Mouse (Mus musculus): ENCODE measurements at regions not wholly inside any gene's neighbourhood (a gene's known extent, or its start where the extent isn't known, plus 50 kb on each side); places are given as distances from the start of the nearest gene placed in this dataset.

DNA sequence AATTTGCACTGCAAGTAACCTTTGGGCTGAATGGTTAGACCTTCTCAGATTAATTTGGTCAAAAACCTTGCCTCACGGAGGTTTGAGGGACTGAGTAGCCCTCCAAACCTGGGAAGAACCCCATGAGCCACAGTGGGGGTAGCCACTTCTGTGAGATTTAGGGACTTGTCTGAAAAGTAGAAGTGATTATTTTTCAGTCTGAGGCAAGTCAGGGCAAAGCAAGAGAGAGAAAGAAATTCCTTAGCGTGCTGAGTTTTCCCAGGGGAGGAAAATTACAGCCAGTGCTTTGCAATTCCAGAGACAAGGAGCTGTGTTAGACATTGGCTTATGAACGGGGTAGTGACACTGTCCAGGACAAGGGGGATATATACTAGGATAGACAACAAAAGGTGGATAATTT, 1962.1 kb upstream of the Lrrc6 start:
- H3K27ac ChIP-seq (replicated peaks; ENCODE audit: low read depth, low read length), result no peak overlapping the region
- no peaks in the 10 kb centered on the region for H3K27me3 ChIP-seq (ENCODE audit: control insufficient read depth, insufficient read depth, low read length)
- no peaks in the 10 kb centered on the region for H3K9me3 ChIP-seq (ENCODE audit: control insufficient read depth, low read length)
- 70% methylated on average over 3 of the region's 3 CpGs for WGBS
- ATAC-seq (ENCODE audit: insufficient number of reproducible peaks, low FRiP score, low TSS enrichment, low read depth), result no peak
- no peak overlapping the region for H3K4me2 ChIP-seq (ENCODE audit: low read depth, severe bottlenecking)
- no peaks in the 10 kb centered on the region for H3K36me3 ChIP-seq (ENCODE audit: control insufficient read depth, insufficient read depth, low read length)
- H3K9ac ChIP-seq (ENCODE audit: low read length), result no peak overlapping the region
- no peak for DNase-seq (ENCODE audit: low spot score)
- no peaks in the 10 kb centered on the region for H3K4me1 ChIP-seq (ENCODE audit: control insufficient read depth, insufficient read depth, low read length)
- no peak overlapping the region for H3K4me3 ChIP-seq (ENCODE audit: low read depth, low read length)

DNA sequence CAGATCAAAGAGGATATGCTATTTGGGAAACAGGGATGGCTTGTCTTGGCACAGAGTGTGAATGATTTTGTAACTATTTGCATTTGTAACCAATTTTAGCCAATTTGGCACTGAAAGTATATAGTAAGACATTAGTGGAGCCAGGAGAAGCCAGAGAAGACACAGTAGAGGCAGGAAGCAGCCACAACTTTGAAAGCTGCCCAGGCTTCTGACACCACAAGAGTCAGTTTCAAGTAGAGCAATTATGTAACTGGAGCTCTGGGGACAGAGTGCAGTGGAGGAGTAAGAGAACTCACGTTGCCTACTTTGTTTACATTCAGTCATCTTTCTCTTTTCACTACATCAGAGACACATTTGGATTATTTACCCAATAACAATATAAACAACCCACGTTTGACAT, 1956.5 kb upstream of the Lrrc6 start:
- Histone ChIP-seq H3K9ac (ENCODE audit: low read length) (no peak overlapping the region), H3K27ac (replicated peaks; ENCODE audit: low read depth, low read length) (no peak overlapping the region), H3K36me3 (ENCODE audit: control insufficient read depth, insufficient read depth, low read length) (no peaks in the 10 kb centered on the region), H3K4me2 (ENCODE audit: low read depth, severe bottlenecking) (no peak overlapping the region), H3K27me3 (ENCODE audit: control insufficient read depth, insufficient read depth, low read length) (no peaks in the 10 kb centered on the region), H3K9me3 (ENCODE audit: control insufficient read depth, low read length) (no peaks in the 10 kb centered on the region), H3K4me3 (ENCODE audit: low read depth, low read length) (no peak overlapping the region), H3K4me1 (ENCODE audit: control insufficient read depth, insufficient read depth, low read length) (no peaks in the 10 kb centered on the region)
- no peak for DNase-seq (ENCODE audit: low spot score)
- ATAC-seq (ENCODE audit: insufficient number of reproducible peaks, low FRiP score, low TSS enrichment, low read depth), result no peak
- WGBS, result 57% methylated on average over 2 of the region's 2 CpGs

DNA sequence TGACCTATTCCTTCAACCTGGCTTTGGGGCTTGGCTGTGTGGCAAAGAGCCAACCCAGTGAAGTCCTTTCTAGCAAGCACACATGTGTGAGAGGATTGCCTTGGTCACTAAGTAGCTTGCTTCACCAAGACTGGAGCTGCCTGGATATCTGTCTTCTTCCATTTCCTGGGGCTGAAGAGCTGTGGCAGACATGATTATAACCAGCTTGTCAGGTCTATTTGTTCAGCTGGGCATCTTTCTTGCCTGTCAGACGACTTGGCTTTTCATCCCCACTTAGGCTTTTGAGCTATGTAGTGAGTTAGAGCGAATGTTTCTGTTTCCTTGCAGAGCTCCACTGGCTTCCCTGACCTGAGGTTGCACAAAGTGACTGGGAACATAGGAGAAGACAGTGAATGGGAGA, 1951.3 kb upstream of the Lrrc6 start:
- 52% methylated on average over 2 of the region's 2 CpGs for whole genome bisulfite sequencing
- ATAC-seq (ENCODE audit: insufficient number of reproducible peaks, low FRiP score, low TSS enrichment, low read depth), result no peak
- no peaks in the 10 kb centered on the region for H3K27me3 ChIP-seq (ENCODE audit: control insufficient read depth, insufficient read depth, low read length)
- no peak overlapping the region for H3K27ac ChIP-seq (replicated peaks; ENCODE audit: low read depth, low read length)
- no peaks in the 10 kb centered on the region for H3K4me1 ChIP-seq (ENCODE audit: control insufficient read depth, insufficient read depth, low read length)
- no peak for DNase-seq (ENCODE audit: low spot score)
- no peak overlapping the region for H3K4me2 ChIP-seq (ENCODE audit: low read depth, severe bottlenecking)
- no peak overlapping the region for H3K9ac ChIP-seq (ENCODE audit: low read length)
- H3K4me3 ChIP-seq (ENCODE audit: low read depth, low read length), result no peak overlapping the region
- H3K36me3 ChIP-seq (ENCODE audit: control insufficient read depth, insufficient read depth, low read length), result no peaks in the 10 kb centered on the region
- H3K9me3 ChIP-seq (ENCODE audit: control insufficient read depth, low read length), result no peaks in the 10 kb centered on the region

DNA sequence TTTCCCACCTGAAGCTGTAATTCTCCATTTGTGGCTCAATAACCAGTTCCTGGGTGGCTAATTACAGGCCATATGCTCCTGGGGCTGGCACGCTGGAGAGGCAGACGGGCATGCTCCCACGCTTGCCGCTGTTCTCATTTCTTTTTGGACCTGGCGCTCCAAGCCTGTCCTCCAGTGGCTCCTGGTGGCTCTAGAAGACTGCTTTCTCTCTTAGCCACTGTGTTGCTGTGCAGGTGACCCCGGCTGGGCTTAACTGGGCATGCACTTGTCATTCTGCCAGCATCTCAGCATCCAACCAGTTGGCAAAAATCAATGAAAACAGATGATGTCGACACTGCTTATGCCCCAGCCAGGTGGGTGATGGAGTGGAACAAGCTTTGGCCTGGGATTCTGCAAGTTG, 1944.6 kb upstream of the Lrrc6 start:
- H3K4me2 ChIP-seq (ENCODE audit: low read depth, severe bottlenecking), result no peak overlapping the region
- no peaks in the 10 kb centered on the region for H3K27me3 ChIP-seq (ENCODE audit: control insufficient read depth, insufficient read depth, low read length)
- WGBS, result 75% methylated on average over 7 of the region's 7 CpGs
- ATAC-seq (ENCODE audit: insufficient number of reproducible peaks, low FRiP score, low TSS enrichment, low read depth) (no peak), DNase-seq (ENCODE audit: low spot score) (no peak)
- no peak overlapping the region for H3K9ac ChIP-seq (ENCODE audit: low read length)
- no peak overlapping the region for H3K27ac ChIP-seq (replicated peaks; ENCODE audit: low read depth, low read length)
- H3K4me3 ChIP-seq (ENCODE audit: low read depth, low read length), result no peak overlapping the region
- H3K9me3 ChIP-seq (ENCODE audit: control insufficient read depth, low read length), result no peaks in the 10 kb centered on the region
- no peaks in the 10 kb centered on the region for H3K36me3 ChIP-seq (ENCODE audit: control insufficient read depth, insufficient read depth, low read length)
- H3K4me1 ChIP-seq (ENCODE audit: control insufficient read depth, insufficient read depth, low read length), result no peaks in the 10 kb centered on the region

DNA sequence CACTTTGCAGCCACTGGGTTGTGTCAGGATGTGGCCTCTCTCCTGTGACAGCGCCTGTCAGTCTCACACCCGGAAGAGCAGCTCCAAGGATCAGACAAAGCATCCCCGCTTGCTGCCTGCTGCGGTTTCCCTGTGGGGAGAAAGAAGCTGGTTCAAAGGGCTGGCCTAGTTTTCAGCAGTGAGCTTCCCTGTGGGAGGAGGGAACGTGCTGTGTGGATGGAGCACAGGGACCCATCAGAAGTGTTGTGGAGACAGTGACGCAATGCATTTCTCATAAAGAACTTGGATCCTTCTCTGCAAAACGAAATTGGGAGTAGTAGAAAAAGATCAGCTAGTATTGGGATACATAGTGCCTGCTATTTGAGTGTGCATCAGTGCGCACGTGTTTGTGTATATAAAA, 1939.9 kb upstream of the Lrrc6 start:
- Histone ChIP-seq H3K27ac (replicated peaks; ENCODE audit: low read depth, low read length) (no peak overlapping the region), H3K4me2 (ENCODE audit: low read depth, severe bottlenecking) (no peak overlapping the region), H3K27me3 (ENCODE audit: control insufficient read depth, insufficient read depth, low read length) (no peaks in the 10 kb centered on the region), H3K9ac (ENCODE audit: low read length) (no peak overlapping the region), H3K9me3 (ENCODE audit: control insufficient read depth, low read length) (no peaks in the 10 kb centered on the region), H3K36me3 (ENCODE audit: control insufficient read depth, insufficient read depth, low read length) (no peaks in the 10 kb centered on the region), H3K4me1 (ENCODE audit: control insufficient read depth, insufficient read depth, low read length) (no peaks in the 10 kb centered on the region), H3K4me3 (ENCODE audit: low read depth, low read length) (no peak overlapping the region)
- WGBS, result 63% methylated on average over 9 of the region's 9 CpGs
- DNase-seq (ENCODE audit: low spot score) (no peak), ATAC-seq (ENCODE audit: insufficient number of reproducible peaks, low FRiP score, low TSS enrichment, low read depth) (no peak)

DNA sequence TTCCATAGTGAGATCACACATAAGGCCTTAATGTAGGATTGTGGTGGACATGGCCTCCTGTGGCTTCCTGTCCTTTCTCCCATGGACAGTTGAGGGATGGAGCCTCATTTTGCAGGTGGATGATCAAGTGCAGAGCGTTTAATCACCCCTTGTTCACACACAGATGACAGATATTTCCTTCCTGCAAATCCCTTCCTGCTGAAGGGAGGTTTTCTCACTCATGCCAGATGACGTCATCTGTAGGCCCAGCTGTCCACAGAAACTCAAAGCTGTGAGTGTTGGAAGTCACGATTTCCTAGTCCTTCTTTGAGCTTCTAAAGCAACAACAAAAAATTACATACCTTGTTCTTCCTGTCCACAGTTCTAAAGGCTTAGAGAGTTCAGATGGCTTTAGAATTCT, 1935.3 kb upstream of the Lrrc6 start:
- no peak overlapping the region for H3K4me3 ChIP-seq (ENCODE audit: low read depth, low read length)
- H3K36me3 ChIP-seq (ENCODE audit: control insufficient read depth, insufficient read depth, low read length), result no peaks in the 10 kb centered on the region
- no peak overlapping the region for H3K9ac ChIP-seq (ENCODE audit: low read length)
- no peaks in the 10 kb centered on the region for H3K9me3 ChIP-seq (ENCODE audit: control insufficient read depth, low read length)
- no peaks in the 10 kb centered on the region for H3K4me1 ChIP-seq (ENCODE audit: control insufficient read depth, insufficient read depth, low read length)
- no peak overlapping the region for H3K27ac ChIP-seq (replicated peaks; ENCODE audit: low read depth, low read length)
- no peak for DNase-seq (ENCODE audit: low spot score)
- no peaks in the 10 kb centered on the region for H3K27me3 ChIP-seq (ENCODE audit: control insufficient read depth, insufficient read depth, low read length)
- no peak overlapping the region for H3K4me2 ChIP-seq (ENCODE audit: low read depth, severe bottlenecking)
- ATAC-seq (ENCODE audit: insufficient number of reproducible peaks, low FRiP score, low TSS enrichment, low read depth), result no peak
- 62% methylated on average over 3 of the region's 3 CpGs for WGBS

DNA sequence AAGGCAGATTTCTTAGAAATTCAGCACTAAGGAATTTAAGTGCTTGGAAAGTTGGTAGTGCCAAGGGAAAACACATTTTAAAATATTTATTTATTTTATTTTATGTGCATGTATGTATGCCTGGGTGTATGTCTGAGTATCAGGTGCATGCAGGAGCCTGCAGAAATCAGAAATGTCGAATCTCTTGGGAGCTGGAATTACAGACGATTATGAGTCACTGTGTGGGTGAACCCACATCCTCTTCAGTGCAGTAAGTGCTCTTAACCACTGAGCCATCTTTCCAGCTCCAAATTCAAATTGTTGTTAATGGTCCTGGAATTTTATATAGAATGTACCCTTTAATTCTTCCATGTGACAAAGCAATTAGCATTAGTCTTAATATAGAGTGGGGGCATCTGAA, 1930.5 kb upstream of the Lrrc6 start:
- no peak for ATAC-seq (ENCODE audit: insufficient number of reproducible peaks, low FRiP score, low TSS enrichment, low read depth)

DNA sequence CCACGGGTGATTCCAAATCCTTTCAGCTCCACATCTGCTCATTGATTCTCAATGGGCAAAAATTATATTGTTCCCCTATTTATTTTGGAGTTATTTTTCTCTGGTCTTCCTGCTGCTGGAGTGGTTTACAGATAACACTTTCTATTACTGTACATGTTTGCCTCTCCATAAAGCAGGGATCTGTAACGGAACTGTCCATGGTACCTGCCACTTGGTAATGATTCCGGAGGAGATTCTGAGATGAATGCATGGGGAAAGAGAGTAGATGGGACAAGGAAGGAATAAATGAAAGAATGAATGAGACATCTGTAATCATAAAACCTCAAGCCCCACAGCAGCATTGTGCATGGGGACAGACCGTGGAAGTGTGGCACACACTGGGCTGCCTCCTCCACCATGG, 1929.8 kb upstream of the Lrrc6 start:
- WGBS, result 75% methylated on average over 4 of the region's 4 CpGs
- Histone ChIP-seq H3K27ac (replicated peaks; ENCODE audit: low read depth, low read length) (no peak overlapping the region), H3K9me3 (ENCODE audit: control insufficient read depth, low read length) (no peaks in the 10 kb centered on the region), H3K9ac (ENCODE audit: low read length) (no peak overlapping the region), H3K4me2 (ENCODE audit: low read depth, severe bottlenecking) (no peak overlapping the region), H3K27me3 (ENCODE audit: control insufficient read depth, insufficient read depth, low read length) (no peaks in the 10 kb centered on the region), H3K4me3 (ENCODE audit: low read depth, low read length) (no peak overlapping the region), H3K36me3 (ENCODE audit: control insufficient read depth, insufficient read depth, low read length) (no peaks in the 10 kb centered on the region), H3K4me1 (ENCODE audit: control insufficient read depth, insufficient read depth, low read length) (no peaks in the 10 kb centered on the region)
- no peak for ATAC-seq (ENCODE audit: insufficient number of reproducible peaks, low FRiP score, low TSS enrichment, low read depth)
- DNase-seq (ENCODE audit: low spot score), result peak; percentile 66

More for the DNA sequence above, 1930.5 kb upstream of the Lrrc6 start:
- Histone ChIP-seq H3K27me3 (ENCODE audit: control insufficient read depth, insufficient read depth, low read length) (no peaks in the 10 kb centered on the region), H3K4me1 (ENCODE audit: control insufficient read depth, insufficient read depth, low read length) (no peaks in the 10 kb centered on the region), H3K4me2 (ENCODE audit: low read depth, severe bottlenecking) (no peak overlapping the region), H3K4me3 (ENCODE audit: low read depth, low read length) (no peak overlapping the region), H3K9me3 (ENCODE audit: control insufficient read depth, low read length) (no peaks in the 10 kb centered on the region), H3K9ac (ENCODE audit: low read length) (no peak overlapping the region), H3K36me3 (ENCODE audit: control insufficient read depth, insufficient read depth, low read length) (no peaks in the 10 kb centered on the region), H3K27ac (replicated peaks; ENCODE audit: low read depth, low read length) (no peak overlapping the region)
- DNase-seq (ENCODE audit: low spot score), result no peak
- WGBS, result 82% methylated on average over 2 of the region's 2 CpGs

DNA sequence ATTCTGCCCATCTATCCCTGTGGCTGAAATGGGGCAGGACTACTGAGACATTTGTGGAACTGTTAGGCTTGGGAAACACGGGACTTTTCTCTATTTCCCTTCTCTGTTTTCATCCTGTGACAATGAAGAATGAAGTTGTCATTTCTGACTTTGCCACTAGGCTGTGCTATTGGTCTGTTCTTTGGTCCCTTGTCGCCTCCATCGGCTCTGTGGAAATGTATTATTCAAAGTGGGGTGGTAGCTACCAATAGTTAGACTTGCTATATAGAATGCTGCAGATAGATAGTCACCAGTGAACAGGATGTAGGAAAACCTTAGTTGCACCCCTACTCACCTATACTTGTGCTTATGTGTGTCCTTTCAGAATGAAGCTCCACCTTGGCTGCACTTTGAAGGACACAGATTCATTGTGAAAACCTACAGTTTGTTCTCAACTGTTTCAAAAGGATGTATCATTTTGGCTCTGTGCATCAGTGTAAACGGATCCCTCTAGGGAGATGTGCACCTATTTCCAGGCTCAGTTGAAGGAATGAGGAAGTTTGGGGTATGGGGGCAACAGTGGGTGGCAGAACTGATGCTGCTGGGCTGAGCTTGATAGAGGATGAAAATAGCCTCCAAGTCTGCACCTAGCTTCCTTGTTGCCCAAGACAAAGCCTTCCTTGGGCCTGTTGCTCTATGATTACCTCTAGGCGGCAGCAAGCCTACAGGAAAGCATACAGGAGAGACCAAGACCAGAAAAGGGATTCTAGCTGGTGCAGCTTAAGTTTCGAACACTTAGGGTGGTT, 1927.9 kb upstream of the Lrrc6 start:
- 23% methylated on average over 6 of the region's 6 CpGs for WGBS
- ATAC-seq (ENCODE audit: insufficient number of reproducible peaks, low FRiP score, low TSS enrichment, low read depth), result no peak

More for the DNA sequence above, 1927.9 kb upstream of the Lrrc6 start:
- H3K9ac ChIP-seq (ENCODE audit: low read length), result no peak overlapping the region
- DNase-seq (ENCODE audit: low spot score), result peak; percentile 66
- no peak overlapping the region for H3K27ac ChIP-seq (replicated peaks; ENCODE audit: low read depth, low read length)
- H3K4me1 ChIP-seq (ENCODE audit: control insufficient read depth, insufficient read depth, low read length), result no peaks in the 10 kb centered on the region
- H3K36me3 ChIP-seq (ENCODE audit: control insufficient read depth, insufficient read depth, low read length), result no peaks in the 10 kb centered on the region
- no peak overlapping the region for H3K4me2 ChIP-seq (ENCODE audit: low read depth, severe bottlenecking)
- H3K27me3 ChIP-seq (ENCODE audit: control insufficient read depth, insufficient read depth, low read length), result no peaks in the 10 kb centered on the region
- H3K9me3 ChIP-seq (ENCODE audit: control insufficient read depth, low read length), result no peaks in the 10 kb centered on the region
- no peak overlapping the region for H3K4me3 ChIP-seq (ENCODE audit: low read depth, low read length)

Measured in limb, embryonic 11.5 days (tissue).